ENCODE assay signal across 13 mouse cellular contexts in the genomic region with DNA sequence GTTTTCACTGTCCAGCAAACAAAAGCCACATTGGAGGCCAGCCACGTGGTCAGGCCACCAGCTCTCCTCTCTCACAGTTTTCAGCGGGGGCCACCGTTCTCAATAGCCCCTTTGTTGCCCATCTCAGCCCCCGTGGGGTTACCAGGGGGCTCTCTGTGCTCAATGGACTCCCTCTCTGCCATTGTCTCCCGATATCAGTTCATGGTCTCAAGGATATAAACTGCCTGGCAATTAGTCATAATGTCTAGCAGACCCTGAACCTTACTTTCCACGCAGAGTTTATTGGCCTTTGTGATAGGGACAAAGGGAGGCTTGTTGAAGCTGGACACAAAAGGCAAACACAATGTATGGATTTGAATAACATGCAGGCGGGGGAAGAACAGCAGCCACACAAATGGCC.
DNase-seq lines count a peak whose midpoint lies in the region; ATAC-seq and TF ChIP-seq lines count a peak whose summit lies in the region.
"Had no signal": no experiment of that assay in that cellular context is flagged by ENCODE, and none has a peak within 500 bp of the region (broad histone marks: within the 10 kb centered on the region; RNA-seq: fewer than 3 reads in every experiment).

No protein-coding gene starts in this region.

- peaks cover 14% of the 10 kb centered on the region for H3K4me1 ChIP-seq in hindbrain, embryonic 12.5 days
- H3K4me1 ChIP-seq in hindbrain, postnatal 0 days (ENCODE audit: insufficient read depth, low read length), result no peaks in the 10 kb centered on the region
- peaks cover 9% of the 10 kb centered on the region for H3K4me1 ChIP-seq in forebrain, embryonic 16.5 days (replicated peaks; ENCODE audit: control insufficient read depth, insufficient read depth, low read length)
- peaks cover 9% of the 10 kb centered on the region; the same call in 1 of the 2 replicates for H3K4me1 ChIP-seq in neural tube, embryonic 12.5 days
- H3K4me1 ChIP-seq: liver, embryonic 12.5 days had no signal

- TF ChIP-seq CTCF in hindbrain, postnatal 0 days (IDR thresholded peaks at IDR 0.05; ENCODE audit: low read depth), result no peak

- no peaks in the 10 kb centered on the region for H3K9me3 ChIP-seq in hindbrain, embryonic 12.5 days (replicated peaks)
- no peaks in the 10 kb centered on the region for H3K9me3 ChIP-seq in hindbrain, postnatal 0 days (ENCODE audit: low read length)
- H3K9me3 ChIP-seq in forebrain, embryonic 16.5 days (ENCODE audit: control insufficient read depth, low read length), result no peaks in the 10 kb centered on the region
- no peaks in the 10 kb centered on the region for H3K9me3 ChIP-seq in neural tube, embryonic 12.5 days
- H3K9me3 ChIP-seq: liver, embryonic 12.5 days had no signal

- no peak overlapping the region for H3K4me2 ChIP-seq in hindbrain, embryonic 12.5 days (replicated peaks)
- no peak overlapping the region for H3K4me2 ChIP-seq in hindbrain, postnatal 0 days (ENCODE audit: low read depth, low read length)
- H3K4me2 ChIP-seq in forebrain, embryonic 16.5 days (ENCODE audit: low read length), result no peak overlapping the region
- H3K4me2 ChIP-seq in neural tube, embryonic 12.5 days (replicated peaks), result 0 out of 2 replicates have a peak overlapping the region, but pooled peaks have one; percentile 12
- H3K4me2 ChIP-seq: liver, embryonic 12.5 days had no signal

- WGBS in hindbrain, embryonic 12.5 days, result 12% methylated on average over 7 of the region's 7 CpGs
- 9% methylated on average over 7 of the region's 7 CpGs for WGBS in hindbrain, postnatal 0 days
- WGBS in forebrain, embryonic 16.5 days, result 2% methylated on average over 7 of the region's 7 CpGs
- WGBS in neural tube, embryonic 12.5 days, result 15% methylated on average over 7 of the region's 7 CpGs

- no peak overlapping the region for H3K9ac ChIP-seq in hindbrain, embryonic 12.5 days
- no peak overlapping the region for H3K9ac ChIP-seq in hindbrain, postnatal 0 days (replicated peaks; ENCODE audit: low read length)
- H3K9ac ChIP-seq in forebrain, embryonic 16.5 days (replicated peaks; ENCODE audit: low read depth, low read length), result no peak overlapping the region
- no peak overlapping the region for H3K9ac ChIP-seq in neural tube, embryonic 12.5 days
- H3K9ac ChIP-seq: liver, embryonic 12.5 days had no signal

- peak; percentile 94 for ATAC-seq in hindbrain, embryonic 12.5 days (ENCODE audit: low FRiP score)
- no peak for ATAC-seq in hindbrain, postnatal 0 days
- peak; percentile 36; the same call in 1 of the 2 replicates for ATAC-seq in forebrain, embryonic 16.5 days
- peak; percentile 90 for ATAC-seq in neural tube, embryonic 12.5 days (ENCODE audit: low FRiP score, low read depth)
- ATAC-seq: liver, embryonic 12.5 days; Patski had no signal

- no peak overlapping the region for H3K27ac ChIP-seq in hindbrain, embryonic 12.5 days
- no peak overlapping the region for H3K27ac ChIP-seq in hindbrain, postnatal 0 days
- H3K27ac ChIP-seq in forebrain, embryonic 16.5 days (ENCODE audit: low read length), result no peak overlapping the region
- H3K27ac ChIP-seq in neural tube, embryonic 12.5 days, result no peak overlapping the region
- H3K27ac ChIP-seq: liver, embryonic 12.5 days; macrophage had no signal

- no peak overlapping the region for H3K4me3 ChIP-seq in hindbrain, embryonic 12.5 days
- no peak overlapping the region for H3K4me3 ChIP-seq in hindbrain, postnatal 0 days (ENCODE audit: low read length)
- no peak overlapping the region for H3K4me3 ChIP-seq in forebrain, embryonic 16.5 days (replicated peaks; ENCODE audit: low read length)
- no peak overlapping the region for H3K4me3 ChIP-seq in neural tube, embryonic 12.5 days
- H3K4me3 ChIP-seq: liver, embryonic 12.5 days had no signal

- no peak for DNase-seq in hindbrain, postnatal 0 days (ENCODE audit: low spot score)
- peak; percentile 79 for DNase-seq in embryo, embryonic 10 days (ENCODE audit: low spot score)
- DNase-seq in ovary, postnatal 10 days (ENCODE audit: low spot score), result no peak
- no peak for DNase-seq in adrenal gland, postnatal 4 days (ENCODE audit: low spot score in 2 of 2)
- DNase-seq in cerebellum, postnatal 36 days, result no peak
- DNase-seq: adrenal gland, postnatal 36 days; kidney, postnatal 36 days had no signal

- no peaks in the 10 kb centered on the region for H3K36me3 ChIP-seq in hindbrain, embryonic 12.5 days
- H3K36me3 ChIP-seq in hindbrain, postnatal 0 days (ENCODE audit: insufficient read depth, low read length), result no peaks in the 10 kb centered on the region
- no peaks in the 10 kb centered on the region for H3K36me3 ChIP-seq in forebrain, embryonic 16.5 days (ENCODE audit: control insufficient read depth, insufficient read depth)
- no peaks in the 10 kb centered on the region for H3K36me3 ChIP-seq in neural tube, embryonic 12.5 days
- H3K36me3 ChIP-seq: liver, embryonic 12.5 days had no signal

- peaks cover 82% of the 10 kb centered on the region for H3K27me3 ChIP-seq in hindbrain, embryonic 12.5 days
- no peaks in the 10 kb centered on the region for H3K27me3 ChIP-seq in hindbrain, postnatal 0 days (ENCODE audit: insufficient read depth, low read length)
- no peaks in the 10 kb centered on the region for H3K27me3 ChIP-seq in forebrain, embryonic 16.5 days (replicated peaks; ENCODE audit: control insufficient read depth, insufficient read depth, low read length)
- H3K27me3 ChIP-seq in neural tube, embryonic 12.5 days (replicated peaks), result peaks cover 6% of the 10 kb centered on the region; the same call in 1 of the 2 replicates
- H3K27me3 ChIP-seq: liver, embryonic 12.5 days had no signal
